Mouse (Mus musculus) cortical plate, adult 2 months (tissue): ENCODE data around the gene Mfsd12.

Source experiments
- CTCF ChIP-seq: fragments of 200-500 bp; IDR thresholded peaks from 2 replicates; pipeline ENCODE4 v1.5.1; 2011; ENCODE audit warnings: mild to moderate bottlenecking, control low read depth, low read length; ENCODE audit not compliant: insufficient read depth; ENCODE audit errors: extremely low read depth
- POLR2A ChIP-seq: fragments of 200-500 bp; IDR thresholded peaks from 2 replicates; pipeline ENCODE4 v1.6.1; 2011; ENCODE audit warnings: mild to moderate bottlenecking, low read length, control low read depth; ENCODE audit not compliant: insufficient read depth; ENCODE audit errors: extremely low read depth

GRCm38 (mm10) chr10:81360721-81361120, 3.4 kb downstream of the Mfsd12 start:
- TF ChIP-seq CTCF, result no peak
- TF ChIP-seq POLR2A, result no peak
